Mouse (Mus musculus) right cerebral cortex, postnatal 36 days (tissue): Measurements from ENCODE around the gene Ets1.

Source experiments
- DNase-seq, 2 experiments: peaks; one replicate each; pipeline ENCODE4 v3.0.0; 2022; ENCODE audit warnings: low spot score in 2 of 2, mixed read lengths in 1 of 2

Gene Ets1

DNA sequence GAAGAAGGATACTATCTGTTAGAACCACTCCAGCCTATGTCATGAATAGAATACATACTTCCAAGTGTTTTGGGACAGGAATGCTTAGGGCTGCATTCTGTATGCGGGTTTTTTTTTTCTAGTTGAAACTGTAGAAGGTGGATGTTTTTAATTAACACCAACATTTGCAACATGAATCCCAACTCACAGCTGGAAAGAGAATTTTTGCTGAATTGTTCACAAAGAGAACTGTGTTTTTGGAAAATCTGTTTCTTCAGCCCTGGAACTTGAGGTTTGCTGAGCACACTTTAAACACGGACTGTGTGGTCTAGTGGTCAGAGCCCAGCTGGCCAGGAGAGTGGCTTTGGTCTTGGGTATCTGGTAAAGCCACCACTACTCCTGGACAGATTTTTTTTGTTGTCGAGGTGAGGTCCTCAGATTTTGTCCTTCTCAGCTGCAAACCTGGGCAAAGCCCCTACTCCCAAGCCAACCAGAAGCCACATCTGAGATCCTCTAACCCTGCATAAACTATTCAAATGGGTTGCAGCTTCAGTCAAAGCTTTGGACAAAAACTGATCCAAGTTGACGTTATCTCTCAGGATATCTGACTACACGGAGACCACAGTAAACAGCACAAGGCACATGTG lies 122.4 kb downstream of the Ets1 start:
- no peak for DNase-seq

DNA sequence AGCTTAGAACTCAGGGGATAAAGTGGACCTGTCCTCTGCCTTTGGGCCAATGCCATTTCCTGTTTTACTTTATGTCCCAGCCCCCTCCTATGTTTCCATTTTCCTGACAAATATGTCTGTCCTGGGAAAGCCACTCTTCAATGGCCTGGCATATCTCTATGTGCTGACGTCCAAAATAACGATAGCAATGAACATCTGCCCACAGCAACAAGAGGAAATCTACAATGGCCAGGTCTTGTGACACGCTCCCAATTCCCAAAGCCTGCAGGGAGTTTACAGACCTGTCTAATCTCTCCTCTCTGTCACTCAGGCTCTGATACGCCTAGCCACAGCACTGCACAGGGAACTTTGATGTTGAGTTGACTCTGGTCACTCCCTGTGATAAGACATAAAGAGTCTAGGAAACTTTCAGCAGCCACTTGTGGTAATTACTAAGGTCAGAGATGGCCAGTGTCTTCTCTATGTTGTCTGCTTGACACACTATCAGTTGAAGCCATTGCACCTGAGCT lies 124.7 kb downstream of the Ets1 start:
- no peak for DNase-seq

DNA sequence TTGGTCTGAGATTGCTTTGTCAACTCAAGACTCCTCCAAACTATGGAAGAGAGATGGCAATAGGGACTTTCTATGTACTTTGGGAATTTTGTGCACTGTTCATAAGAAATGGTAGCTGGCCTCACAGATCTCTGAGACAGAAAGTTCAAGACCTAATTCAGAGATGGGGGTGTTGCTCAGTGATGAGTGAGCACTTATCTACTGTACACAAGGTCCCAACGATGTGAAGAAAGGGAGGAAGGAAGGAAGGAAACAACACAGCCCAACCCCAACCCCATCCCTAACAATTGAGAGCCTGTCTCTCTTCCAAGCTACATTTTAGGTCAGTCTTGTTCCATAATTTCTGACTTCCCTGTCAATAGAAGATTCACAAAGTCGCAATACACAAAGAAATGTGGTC lies 125.3 kb downstream of the Ets1 start:
- no peak for DNase-seq

DNA sequence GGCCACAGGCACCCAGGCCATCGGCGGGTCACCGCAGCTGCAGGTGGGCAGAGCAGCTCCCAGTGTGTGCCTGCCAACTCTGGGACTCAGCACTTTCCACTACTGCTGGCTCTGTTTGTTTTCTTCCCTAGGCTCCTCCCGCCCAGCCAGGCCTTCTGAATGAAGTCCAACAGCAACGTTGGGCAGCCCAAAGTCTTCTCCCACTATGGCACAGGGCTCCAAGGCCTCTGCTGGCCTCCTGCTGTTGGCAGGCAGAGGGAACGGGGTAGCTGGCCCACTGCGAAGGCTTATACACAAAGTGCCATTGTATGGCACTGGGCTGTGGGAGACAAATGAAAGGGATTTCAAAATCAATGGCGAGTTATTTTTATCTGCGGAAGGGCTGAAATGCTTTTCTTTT lies 128.4 kb downstream of the Ets1 start:
- DNase-seq = peak; percentile 27 to 30

DNA sequence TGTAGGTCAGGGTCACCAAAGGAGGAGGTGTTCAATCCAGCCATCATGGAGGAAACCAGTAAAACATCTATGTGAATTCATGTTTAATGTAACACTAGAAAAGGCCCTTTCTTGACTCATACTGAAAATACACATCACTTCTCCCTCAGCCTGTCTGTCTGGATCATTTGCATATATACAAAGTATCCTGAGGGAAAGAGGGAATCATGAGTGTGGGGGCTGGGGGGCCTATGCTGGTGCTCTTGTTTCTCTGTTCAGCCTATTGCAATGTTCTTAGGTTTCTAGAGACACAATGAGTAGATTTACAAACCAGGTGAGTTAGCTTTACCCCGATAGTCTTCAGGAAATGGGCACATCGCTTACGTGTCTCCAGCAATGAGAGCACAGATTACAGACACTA lies 129.1 kb downstream of the Ets1 start:
- no peak for DNase-seq

DNA sequence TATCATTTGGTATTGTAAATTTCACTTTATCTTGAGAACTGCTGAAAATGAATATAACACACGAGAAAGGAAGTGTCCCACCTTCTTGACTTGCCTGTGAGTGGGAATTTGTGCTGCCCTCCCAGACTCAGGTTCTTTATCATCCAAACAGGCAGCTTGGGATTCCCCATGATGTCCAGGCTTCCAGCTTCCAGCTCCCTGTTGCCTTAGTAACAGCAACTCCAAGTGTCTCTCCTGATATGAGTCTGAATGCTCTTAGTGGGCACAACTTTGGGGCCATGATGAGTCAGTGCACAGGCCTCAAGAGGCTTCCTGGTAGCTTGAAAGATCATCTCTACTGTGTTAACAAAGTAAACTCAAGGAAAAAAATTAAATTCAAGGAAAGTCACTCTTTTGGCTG lies 142.8 kb downstream of the Ets1 start:
- no peak for DNase-seq

DNA sequence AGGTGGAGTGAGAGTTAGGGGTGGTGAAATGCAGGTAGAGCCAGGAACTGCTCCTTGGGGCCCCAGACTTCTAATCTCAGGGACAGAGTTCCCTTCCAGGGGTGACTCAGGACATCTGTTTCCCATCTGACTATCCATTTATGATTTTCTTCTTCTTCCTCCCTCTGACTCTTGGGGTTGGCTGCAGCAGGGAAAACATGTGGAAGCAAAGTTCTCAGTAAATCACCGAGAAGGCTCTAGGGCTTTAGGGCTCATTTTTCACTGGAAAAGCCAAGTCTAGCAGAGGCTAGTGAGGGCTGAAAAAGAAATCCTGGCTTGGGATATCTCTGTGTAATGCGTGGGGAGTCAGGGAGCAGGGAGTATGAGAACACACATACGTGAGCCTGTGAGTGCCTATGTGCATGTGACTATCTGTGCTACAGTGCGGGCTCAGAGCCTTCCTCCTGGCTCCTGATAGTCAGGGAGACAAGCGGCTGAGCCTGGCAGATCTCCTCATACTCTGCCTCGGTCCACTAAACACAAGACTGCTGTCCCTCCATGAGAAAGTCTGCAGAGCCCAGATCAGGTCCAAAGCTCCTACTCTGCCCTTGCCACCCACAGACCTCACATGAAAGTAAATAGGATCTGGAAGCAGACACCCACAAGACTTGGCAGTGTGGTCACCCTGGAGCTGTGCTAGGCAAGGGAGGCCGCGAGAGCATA lies 146.5 kb downstream of the Ets1 start:
- DNase-seq = no peak

DNA sequence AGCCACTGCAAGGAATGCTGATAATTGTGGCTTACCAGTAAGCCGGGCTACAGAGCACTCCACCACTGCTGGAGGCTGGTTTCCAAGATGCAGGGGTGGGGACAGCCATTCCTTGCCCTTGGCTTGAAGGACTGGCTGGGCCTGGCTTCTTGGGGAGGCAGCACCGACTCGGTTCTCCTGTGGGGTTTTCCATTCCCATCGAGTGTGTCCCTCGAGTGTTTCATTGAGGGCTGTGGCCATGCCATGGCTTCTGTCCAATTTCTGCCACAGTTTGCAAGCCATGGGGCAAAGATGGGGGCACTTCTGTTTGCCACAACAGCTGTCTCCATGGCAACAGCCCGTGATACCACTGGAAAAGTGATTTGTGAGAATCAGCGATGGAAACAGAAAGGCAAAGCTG lies 151.1 kb downstream of the Ets1 start:
- no peak for DNase-seq

DNA sequence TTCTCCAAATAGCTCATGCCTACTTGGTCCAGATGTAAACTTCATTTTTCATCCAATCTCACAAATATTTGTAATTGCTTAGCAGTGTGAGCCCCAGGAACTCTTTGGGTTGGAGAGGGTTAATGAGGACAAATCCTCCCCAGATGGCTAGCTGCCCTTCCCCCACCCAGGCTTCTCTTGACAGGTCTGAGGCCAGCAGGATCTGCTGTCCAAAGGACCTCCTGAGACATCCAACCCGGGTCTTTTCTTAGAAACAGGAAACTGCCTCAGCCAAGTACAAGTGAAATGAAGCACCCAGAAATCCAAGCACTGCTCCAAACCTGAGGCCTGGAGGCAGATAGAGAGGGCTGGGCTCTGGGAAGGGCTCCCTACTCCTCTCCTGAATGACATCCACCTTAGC lies 151.6 kb downstream of the Ets1 start:
- no peak for DNase-seq

DNA sequence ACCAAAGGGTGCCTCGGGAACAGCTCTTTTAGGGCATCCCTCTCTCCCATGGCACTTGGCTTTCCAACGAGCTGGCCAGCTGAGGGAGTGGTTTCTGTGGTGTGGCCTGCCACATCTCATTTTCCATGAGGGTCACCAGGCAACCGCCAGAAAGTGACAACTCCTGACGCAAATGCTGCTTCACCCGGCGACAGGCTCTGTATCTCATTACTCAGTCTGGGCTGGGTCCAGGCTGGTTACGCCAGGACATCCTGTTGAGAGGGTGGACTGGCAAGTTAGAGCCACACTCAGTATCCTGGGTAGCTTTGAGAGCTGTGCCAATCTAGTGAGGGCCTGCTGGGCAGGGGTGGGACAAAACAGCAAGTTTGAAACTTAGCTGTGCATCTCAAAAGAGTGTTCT lies 153.3 kb downstream of the Ets1 start:
- no peak for DNase-seq

DNA sequence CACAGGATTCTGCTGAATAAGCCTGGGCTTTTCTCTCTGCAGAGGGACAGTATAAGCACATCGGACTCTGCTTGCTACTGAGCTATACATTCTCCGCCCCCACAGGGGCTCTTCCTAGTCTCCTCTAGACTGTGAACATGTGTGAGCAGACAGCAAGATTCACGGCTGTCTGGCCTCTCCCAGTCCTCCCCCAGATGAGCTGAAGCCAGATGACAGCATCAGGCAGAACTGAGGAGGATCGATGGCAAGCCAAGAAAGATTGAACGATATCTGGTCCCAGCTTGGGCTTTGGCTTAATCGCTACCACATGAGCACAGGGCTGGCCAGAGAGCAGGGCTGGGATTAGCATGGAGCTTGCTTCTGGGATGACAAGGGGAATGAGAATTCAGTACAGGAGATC lies 155.7 kb downstream of the Ets1 start:
- DNase-seq = no peak

DNA sequence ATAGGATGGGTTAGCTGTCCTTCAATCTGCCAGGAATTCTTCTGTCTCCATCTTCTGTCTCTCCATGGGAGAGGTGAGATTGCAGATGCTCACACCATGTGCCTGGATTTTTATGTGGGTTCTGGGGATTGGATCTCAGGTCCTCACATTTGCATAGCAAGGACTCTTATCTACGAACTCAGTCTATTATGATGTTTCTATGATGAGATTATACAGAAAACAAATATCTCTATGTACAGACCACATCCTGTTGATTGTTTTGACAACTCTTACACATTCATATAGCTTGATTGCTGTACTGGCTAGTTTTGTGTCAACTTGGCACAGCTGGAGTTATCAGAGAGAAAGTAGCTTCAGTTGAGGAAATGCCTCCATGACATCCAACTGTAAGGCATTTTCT lies 162.2 kb downstream of the Ets1 start:
- DNase-seq = no peak

DNA sequence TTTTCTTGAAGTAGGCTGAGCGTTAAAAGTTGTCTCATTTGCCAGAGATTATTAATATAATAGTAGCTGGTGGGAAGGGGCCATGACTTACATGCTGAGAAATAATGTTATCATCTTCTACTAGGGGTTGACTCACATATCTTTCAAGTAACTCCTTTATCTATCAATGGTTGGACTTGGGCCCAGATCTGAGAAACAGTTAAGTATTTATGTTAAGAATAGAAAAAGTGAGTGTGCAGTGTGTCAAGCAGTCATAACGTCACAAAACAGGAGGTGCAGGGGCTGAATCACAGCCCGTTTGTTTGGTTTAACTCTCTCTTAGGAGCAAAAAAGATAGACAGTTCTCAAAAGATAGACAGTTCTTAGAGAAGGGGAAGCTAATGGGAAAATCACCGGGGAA lies 170.1 kb downstream of the Ets1 start:
- DNase-seq = no peak
